Comparison of ENCODE assay signal across 9 mouse cellular contexts in genomic region chr5:73950809-73951648, GRCm38 (mm10).
A peak's percentile ranks its signal among the peaks of the same experiment; 100 is the strongest.
DNase-seq lines count a peak whose midpoint lies in the region; ATAC-seq and TF ChIP-seq lines count a peak whose summit lies in the region.
"Had no signal": no experiment of that assay in that cellular context is flagged by ENCODE, and none has a peak within 500 bp of the region (broad histone marks: within the 10 kb centered on the region; RNA-seq: fewer than 3 reads in every experiment).

No protein-coding gene starts in this region.

- DNase-seq in layer of hippocampus, postnatal 14 days (ENCODE audit: low spot score in 2 of 2) = peak; percentile 21 to 51
- no peak for DNase-seq in layer of hippocampus, adult 9-11 months
- peak; percentile 21 for DNase-seq in forebrain, embryonic 10.5 days (ENCODE audit: extremely low spot score, low spot score)
- DNase-seq in kidney, postnatal 0 days (ENCODE audit: low spot score) = peak; percentile 71
- DNase-seq in neural tube, embryonic 10.5 days (ENCODE audit: extremely low spot score, low spot score) = peak; percentile 29
- no peak for DNase-seq in adrenal gland, postnatal 36 days
- DNase-seq in yolk sac, embryonic 10.5 days (ENCODE audit: low spot score) = no peak
- DNase-seq in lung, postnatal 14 days = no peak

- H3K27me3 ChIP-seq in forebrain, embryonic 10.5 days (ENCODE audit: poor library complexity, severe bottlenecking) = no peaks in the 10 kb centered on the region
- H3K27me3 ChIP-seq in kidney, postnatal 0 days (ENCODE audit: insufficient read depth, low read length) = no peaks in the 10 kb centered on the region

- H3K4me3 ChIP-seq in forebrain, embryonic 10.5 days = peak overlapping the region; percentile 10; the same call in 1 of the 2 replicates
- H3K4me3 ChIP-seq in kidney, postnatal 0 days (replicated peaks; ENCODE audit: low read depth, low read length) = no peak overlapping the region

- peak overlapping the region; percentile 44; the same call in 1 of the 2 replicates for H3K27ac ChIP-seq in forebrain, embryonic 10.5 days
- peak overlapping the region; percentile 44 for H3K27ac ChIP-seq in kidney, postnatal 0 days

- H3K9ac ChIP-seq in kidney, postnatal 0 days (ENCODE audit: low read depth, low read length) = no peak overlapping the region

- peaks cover 15% of the 10 kb centered on the region for H3K4me1 ChIP-seq in forebrain, embryonic 10.5 days
- H3K4me1 ChIP-seq in kidney, postnatal 0 days (replicated peaks; ENCODE audit: insufficient read depth, low read length) = 0 out of 2 replicates have a peak, but pooled peaks cover 5% of the 10 kb centered on the region

- H3K9me3 ChIP-seq in forebrain, embryonic 10.5 days = 0 out of 2 replicates have a peak, but pooled peaks cover 3% of the 10 kb centered on the region
- H3K9me3 ChIP-seq in kidney, postnatal 0 days (replicated peaks; ENCODE audit: low read length) = no peaks in the 10 kb centered on the region

- H3K4me2 ChIP-seq in kidney, postnatal 0 days (ENCODE audit: low read length) = no peak overlapping the region
- H3K4me2 ChIP-seq: heart, embryonic 11.5 days had no signal

- H3K36me3 ChIP-seq in forebrain, embryonic 10.5 days (replicated peaks) = no peaks in the 10 kb centered on the region
- H3K36me3 ChIP-seq in kidney, postnatal 0 days (ENCODE audit: insufficient read depth, low read length) = no peaks in the 10 kb centered on the region

- 41% methylated on average over 16 of the region's 16 CpGs for whole genome bisulfite sequencing in forebrain, embryonic 10.5 days
- 30% methylated on average over 16 of the region's 16 CpGs for WGBS in kidney, postnatal 0 days

- no peak; the same call in 1 of the 2 replicates for ATAC-seq in kidney, postnatal 0 days (replicated peaks; ENCODE audit: low FRiP score, low read depth)

- TF ChIP-seq CTCF in kidney, postnatal 0 days (IDR thresholded peaks at IDR 0.05; ENCODE audit: low read depth) = 0 out of 2 replicates have a peak, but pooled peaks have one; percentile 26

Comparison
In these comparisons a context has a peak if more than half of its experiments do, and no peak if none do; other contexts are left out.
1. DNase-seq: peak in layer of hippocampus, postnatal 14 days (2 of 2), forebrain, embryonic 10.5 days (single experiment), kidney, postnatal 0 days (single experiment) and neural tube, embryonic 10.5 days (single experiment); none in layer of hippocampus, adult 9-11 months (single experiment), adrenal gland, postnatal 36 days (0 of 2), yolk sac, embryonic 10.5 days (single experiment) and lung, postnatal 14 days (single experiment).